Mouse (Mus musculus): ENCODE measurements around the gene 6030452D12Rik.

Gene 6030452D12Rik

GRCm38 (mm10) chr8:106500018-106500685, at the start of gene 6030452D12Rik:
6030452D12Rik (plus strand) TSS chr8:106500522.
- DNase-seq: no peak

- no peak for DNase-seq
Observed at GRCm38 (mm10) chr8:106451301-106452085, 48.8 kb upstream of the 6030452D12Rik start.

- no peak for DNase-seq
Observed at GRCm38 (mm10) chr8:106452701-106453481, 47.4 kb upstream of the 6030452D12Rik start.

- no peak for DNase-seq
Observed at GRCm38 (mm10) chr8:106454036-106454435, 46.3 kb upstream of the 6030452D12Rik start.

GRCm38 (mm10) chr8:106462131-106462530, 38.2 kb upstream of the 6030452D12Rik start:
- DNase-seq: no peak

- DNase-seq: no peak
Observed at GRCm38 (mm10) chr8:106463795-106464194, 36.5 kb upstream of the 6030452D12Rik start.

- no peak for DNase-seq
Observed at GRCm38 (mm10) chr8:106469485-106469884, 30.8 kb upstream of the 6030452D12Rik start.

GRCm38 (mm10) chr8:106474001-106474400, 26.3 kb upstream of the 6030452D12Rik start:
- DNase-seq: no peak

GRCm38 (mm10) chr8:106504241-106504640, 3.9 kb downstream of the 6030452D12Rik start:
- no peak for DNase-seq

GRCm38 (mm10) chr8:106505328-106505965, 5.1 kb downstream of the 6030452D12Rik start:
- no peak for DNase-seq

GRCm38 (mm10) chr8:106506106-106506505, 5.8 kb downstream of the 6030452D12Rik start:
- DNase-seq: no peak

- DNase-seq: peak; percentile 27 to 47
Observed at GRCm38 (mm10) chr8:106507761-106508331, 7.5 kb downstream of the 6030452D12Rik start.

- no peak for DNase-seq
Observed at GRCm38 (mm10) chr8:106508456-106508855, 8.1 kb downstream of the 6030452D12Rik start.

GRCm38 (mm10) chr8:106509079-106509780, 8.9 kb downstream of the 6030452D12Rik start:
- no peak for DNase-seq

GRCm38 (mm10) chr8:106510365-106510975, 10.1 kb downstream of the 6030452D12Rik start, which contains the start of gene Cdh3:
Cdh3 (plus strand) TSS chr8:106510891.
- DNase-seq: peak; percentile 38 to 54

- peak in 1 of 2 experiments; percentile 20 for DNase-seq
Observed at GRCm38 (mm10) chr8:106511065-106511501, 10.8 kb downstream of the 6030452D12Rik start.

GRCm38 (mm10) chr8:106511531-106512041, 11.3 kb downstream of the 6030452D12Rik start:
- no peak for DNase-seq

- no peak for DNase-seq
Observed at GRCm38 (mm10) chr8:106512475-106513150, 12.3 kb downstream of the 6030452D12Rik start.

GRCm38 (mm10) chr8:106515946-106516479, 15.7 kb downstream of the 6030452D12Rik start:
- DNase-seq: no peak

- DNase-seq: no peak
Observed at GRCm38 (mm10) chr8:106516581-106516980, 16.3 kb downstream of the 6030452D12Rik start.
